Mouse (Mus musculus) neural tube, embryonic 10.5 days (tissue): ENCODE measurements around the gene Man1a.

Source experiments
- DNase-seq: peaks from one replicate; pipeline ENCODE4 v3.0.0-alpha.2; 2017; ENCODE audit warnings: low spot score; ENCODE audit errors: extremely low spot score

Man1a gene

DNA sequence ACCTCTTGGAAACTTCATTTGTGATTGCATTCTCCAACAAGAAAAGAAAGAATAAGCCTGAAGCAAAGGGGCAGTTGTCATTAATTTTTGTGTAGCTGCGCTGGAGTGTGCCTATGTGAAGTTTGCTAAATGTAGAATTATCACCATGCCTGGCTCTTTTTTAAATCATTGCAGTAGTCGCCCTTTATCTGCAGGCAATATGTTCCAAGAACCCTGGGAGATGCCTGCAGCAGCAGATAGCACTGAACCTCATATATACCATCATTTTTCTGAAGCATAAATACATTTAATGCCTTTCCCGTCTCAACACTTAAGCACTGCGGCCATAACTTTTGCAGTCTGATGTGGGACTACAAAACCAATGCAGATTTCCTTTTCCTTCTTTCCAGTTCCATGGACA, 50.3 kb downstream of the Man1a start:
- DNase-seq = no peak

DNA sequence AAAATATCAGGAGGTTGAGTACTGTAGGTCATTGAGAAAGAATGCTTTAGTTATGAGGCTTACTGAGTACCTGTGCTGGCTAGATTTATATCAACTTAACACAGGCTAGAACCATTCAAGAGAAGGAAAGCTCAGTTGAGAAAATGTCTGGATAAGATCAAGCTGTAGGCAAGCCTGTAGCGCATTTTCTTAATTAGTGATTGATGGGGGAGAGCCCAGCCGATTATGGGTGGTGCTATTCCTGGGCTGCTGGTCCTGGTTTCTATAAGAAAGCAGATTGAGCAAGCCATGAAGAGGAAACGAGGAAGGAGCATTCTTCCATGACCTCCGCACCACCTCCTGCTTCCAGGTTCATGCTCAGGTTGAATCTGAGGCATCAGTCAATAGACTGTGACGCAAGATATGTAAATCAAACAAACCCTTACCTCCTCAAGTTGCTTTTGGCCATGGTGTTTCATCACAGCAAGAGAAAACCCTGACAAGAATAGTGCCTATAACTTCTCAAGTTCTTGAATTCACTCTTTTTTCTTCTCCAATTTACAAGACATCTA, 58.4 kb downstream of the Man1a start:
- no peak for DNase-seq

DNA sequence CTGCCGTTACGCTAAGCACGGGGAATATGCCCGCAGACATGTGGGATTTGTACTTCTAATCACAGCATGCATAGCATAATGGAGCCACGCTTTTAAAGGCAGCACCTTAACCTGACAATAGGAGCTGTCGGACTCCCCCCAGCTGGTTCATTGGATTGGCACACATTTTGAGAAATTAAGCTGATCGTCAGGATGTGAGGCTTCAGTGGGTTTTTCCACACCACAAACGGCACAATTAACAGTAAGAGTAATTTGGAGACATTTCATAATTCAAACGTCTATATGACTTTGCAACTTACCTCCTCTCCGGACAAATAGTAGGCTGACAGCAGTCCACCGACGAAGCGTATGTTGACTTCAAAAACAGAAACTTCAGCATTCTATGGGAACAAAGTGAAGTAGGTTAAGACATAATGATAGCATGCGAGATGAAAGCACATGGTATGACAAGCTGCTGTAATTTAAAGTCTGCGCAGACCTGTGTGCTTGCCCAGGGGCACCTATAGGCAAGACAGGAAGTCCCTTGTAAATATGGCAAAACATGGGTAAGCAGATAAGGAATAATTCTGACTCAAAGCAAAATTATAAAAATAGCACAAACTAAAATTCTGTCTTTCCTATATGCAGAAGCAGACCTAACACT, 62.2 kb downstream of the Man1a start:
- no peak for DNase-seq

DNA sequence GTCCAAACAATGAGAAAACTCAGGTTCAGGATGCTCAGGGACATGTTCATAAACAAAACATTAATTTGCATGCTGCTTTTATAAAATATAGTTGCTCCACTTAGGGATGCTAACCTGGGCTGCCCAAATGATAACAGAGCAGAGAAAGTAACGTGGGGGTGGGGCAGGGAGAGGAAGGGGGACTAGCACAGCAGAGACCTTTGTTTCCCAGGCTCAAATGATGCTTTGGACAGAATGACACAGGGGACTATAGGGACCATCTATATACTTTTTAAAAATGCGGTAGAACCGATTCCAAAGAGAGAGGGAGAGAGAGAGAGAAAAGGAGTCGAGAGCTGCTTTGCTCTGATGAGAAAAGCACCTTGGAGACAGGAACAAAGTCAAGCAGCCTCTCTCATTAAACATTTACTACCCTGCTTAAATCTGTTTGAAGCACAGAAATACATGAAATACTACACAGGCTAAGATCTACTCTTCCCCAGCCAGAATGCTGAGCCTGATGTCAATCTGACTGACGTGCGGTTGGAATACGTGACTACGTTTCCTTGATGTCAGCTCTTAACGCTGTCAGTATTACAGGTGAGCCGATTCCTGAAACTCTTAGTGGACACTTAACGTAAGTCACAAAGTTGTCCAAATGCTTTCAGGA, 63.1 kb downstream of the Man1a start:
- DNase-seq = no peak

DNA sequence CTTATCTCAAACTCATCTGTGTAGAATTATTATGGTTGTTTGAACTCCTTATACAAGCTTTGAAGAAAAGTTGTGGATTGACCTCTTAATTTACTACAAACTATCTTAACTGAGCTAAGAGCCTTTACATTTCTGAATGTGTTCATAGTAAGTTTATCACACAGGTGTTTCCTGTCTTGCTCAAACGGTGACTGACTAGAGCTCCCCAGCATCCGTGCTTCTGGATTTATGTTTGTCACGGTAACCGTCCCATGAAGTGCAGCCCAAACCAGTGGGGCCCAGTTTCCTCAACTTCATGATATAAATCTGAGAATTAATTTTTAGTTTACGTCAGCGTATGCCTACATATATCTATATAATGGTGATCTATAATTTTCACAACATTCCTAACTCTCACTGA, 67.3 kb downstream of the Man1a start:
- no peak for DNase-seq

DNA sequence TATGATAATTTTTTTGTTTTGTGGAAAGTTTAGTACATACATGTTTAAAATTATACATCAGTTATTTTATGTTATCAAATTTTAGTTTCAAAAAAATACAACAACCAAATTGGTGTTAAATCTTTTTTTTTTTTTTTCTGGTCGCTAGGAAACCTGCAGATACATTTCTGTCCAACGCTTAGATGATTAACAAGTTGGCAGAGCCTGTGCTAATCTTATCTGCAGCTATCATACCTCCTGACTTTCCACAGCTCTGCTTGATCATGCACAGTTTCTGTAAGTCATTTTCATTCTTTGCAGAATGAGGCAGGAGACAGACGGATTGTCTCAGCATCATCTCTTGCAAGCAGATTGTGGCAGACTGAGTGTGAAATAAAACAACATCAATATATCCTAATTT, 69.5 kb downstream of the Man1a start:
- no peak for DNase-seq

DNA sequence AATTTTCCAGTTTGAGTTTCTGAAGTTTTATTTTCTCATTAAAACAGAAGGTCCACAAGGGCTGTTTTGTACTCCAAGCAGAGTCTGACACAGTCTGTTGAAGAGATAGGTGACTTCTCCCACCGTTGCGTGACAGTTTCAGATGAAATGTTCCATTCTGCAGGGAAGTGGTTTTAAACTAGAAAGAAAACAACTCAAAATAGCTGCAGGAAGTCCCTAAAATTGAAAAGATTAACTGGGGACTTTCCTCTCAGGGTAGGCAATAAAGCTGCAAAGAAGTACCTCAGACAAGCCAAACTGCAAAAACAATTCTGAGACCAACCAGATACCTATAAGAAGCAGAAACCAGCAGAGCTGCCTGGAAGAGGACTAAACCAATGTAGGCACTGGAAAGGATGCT, 70.6 kb downstream of the Man1a start:
- no peak for DNase-seq

DNA sequence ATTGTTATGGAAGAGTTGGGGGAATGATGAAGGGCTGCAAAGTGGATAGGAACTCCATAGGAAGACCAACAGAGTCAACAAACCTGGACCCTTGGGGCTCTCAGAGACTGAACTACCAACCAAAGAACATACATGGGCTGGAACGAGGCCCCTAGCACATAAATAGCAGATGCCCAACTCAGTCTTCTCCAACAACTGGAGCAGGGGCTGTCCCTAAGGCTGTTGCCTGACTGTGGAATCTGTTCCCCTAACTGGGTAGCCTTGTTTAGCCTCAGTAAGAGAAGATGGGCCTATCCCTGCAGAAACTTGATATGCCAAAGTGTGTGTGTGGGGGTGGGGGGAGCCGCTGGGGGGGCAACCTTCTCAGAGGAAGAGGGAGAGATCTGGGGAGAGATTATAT, 73.5 kb downstream of the Man1a start:
- no peak for DNase-seq

DNA sequence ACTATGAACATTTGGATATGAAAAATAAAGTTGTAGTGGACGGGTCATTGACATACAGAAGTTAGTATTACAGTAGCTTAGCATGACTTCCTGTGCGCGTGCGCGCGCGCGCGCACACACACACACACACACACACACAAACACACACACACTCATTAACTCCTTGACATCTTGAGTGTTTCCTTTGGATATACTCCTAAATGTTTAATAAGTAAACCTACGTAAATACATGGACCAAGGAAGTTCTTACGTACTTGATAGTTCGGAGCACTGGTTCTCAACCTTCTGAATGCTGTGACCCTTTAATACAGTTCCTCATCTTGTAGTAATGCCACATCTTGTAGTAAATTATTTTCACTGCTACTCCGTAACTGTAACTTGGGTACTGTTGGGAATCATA, 79.1 kb downstream of the Man1a start:
- DNase-seq = no peak

DNA sequence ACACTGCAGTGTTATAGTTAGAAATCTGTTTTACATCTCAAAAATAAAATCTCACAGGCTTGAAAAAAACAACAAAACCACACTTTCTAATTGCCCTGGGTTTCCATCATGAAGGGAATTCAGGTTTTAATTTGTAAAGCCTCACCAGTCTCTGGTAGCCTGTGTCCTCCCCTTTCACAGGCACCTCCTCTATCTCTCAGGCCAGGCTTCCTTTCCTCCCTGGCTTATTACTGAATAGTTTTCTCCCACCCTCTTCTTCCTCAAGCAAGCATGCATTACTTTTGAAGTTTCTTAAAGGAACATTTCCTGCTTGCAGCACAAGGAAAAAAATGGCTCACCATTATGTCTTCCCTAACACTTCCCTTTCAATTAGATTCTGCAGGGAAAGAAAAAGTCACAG, 80.2 kb downstream of the Man1a start:
- DNase-seq = no peak

DNA sequence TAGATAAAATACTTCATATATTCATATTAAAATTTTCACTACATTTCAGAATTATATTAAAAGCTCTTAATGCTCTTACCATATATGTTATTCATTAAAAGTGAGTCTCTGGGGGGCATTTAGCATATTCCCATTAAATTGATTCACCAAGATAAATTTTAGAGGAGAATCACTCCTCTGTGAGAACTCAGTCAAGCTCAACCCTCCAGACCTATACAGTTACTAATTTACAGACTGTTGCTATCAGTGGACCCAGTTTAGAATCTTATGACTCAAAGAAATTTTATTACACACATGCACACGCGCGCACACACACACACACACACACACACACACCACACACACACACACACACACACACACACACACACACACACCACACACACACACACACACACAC, 81.8 kb downstream of the Man1a start:
- DNase-seq = no peak

DNA sequence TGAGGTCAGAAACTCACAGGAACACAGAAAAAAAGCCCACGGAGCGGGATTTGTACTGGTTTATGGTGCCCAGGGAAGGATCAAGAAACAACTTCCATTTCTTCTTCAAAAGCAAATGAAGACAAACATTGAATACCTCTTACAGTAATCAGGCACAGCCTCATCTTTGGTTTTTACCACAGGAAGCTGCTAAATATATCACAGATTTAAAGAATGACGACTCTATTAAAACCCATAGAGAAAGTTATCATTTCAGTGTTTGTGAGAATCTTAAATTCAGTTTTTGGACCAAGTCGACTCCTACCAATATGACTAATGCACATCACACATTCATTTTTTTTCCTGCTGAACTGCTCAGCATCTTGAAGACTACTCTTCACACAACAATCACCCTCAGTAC, 86.0 kb downstream of the Man1a start:
- DNase-seq = no peak

DNA sequence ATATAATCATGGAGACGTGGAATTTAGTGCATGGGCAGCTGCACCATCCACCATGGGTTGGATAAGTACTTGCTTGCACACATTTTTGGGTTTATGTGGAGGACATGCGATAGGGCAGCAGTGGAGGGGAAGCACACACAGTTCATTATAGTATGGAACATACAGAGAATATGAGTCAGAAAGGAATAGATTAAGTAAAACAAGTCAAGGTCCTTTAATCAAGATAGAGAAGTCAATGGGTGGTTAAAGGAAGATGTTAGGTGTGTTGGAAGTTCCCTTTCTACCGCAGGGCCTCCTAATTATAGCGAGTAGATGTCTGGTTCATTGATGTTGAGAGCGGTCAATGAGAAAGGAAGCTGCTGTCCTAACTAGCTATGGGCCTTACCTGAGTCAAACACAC, 91.5 kb downstream of the Man1a start:
- DNase-seq = no peak

DNA sequence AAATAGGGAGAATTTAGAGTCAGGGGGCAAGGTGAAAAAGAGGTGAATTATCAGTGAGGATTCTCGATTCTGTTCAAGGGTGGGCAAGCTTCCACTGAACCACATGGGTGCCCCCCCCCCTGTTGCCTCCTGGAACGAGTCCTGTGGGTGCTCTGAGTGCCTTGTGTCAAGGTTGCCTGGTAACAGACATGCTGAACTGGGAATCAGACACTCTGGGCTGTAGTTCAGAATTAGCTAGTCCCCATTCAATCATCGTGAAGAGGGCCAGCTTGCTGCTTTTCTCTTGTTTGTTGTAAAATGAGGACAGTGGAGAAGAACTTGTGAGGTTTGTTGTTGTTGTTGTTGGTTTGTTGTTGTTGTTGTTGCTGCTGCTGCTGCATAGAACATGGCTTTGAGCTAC, 92.3 kb downstream of the Man1a start:
- no peak for DNase-seq

DNA sequence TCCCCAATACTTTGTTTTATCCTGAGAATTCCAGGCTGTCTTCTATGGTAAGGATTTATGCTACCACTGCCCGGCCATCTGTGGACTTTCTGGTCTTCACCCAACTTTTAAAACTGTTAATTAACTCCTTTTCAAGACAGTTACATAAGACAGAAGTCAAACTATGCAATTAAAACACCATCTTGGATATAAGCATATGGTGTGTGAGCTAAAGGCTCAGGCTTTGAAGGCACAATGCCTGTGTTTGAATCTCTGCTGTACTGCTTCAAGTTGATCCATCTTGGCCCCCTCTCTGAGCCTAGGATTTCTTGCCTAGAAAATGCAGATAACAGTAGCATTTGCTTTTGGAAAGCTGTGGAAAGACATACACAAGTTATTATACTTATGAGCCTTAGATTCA, 97.8 kb downstream of the Man1a start:
- no peak for DNase-seq

DNA sequence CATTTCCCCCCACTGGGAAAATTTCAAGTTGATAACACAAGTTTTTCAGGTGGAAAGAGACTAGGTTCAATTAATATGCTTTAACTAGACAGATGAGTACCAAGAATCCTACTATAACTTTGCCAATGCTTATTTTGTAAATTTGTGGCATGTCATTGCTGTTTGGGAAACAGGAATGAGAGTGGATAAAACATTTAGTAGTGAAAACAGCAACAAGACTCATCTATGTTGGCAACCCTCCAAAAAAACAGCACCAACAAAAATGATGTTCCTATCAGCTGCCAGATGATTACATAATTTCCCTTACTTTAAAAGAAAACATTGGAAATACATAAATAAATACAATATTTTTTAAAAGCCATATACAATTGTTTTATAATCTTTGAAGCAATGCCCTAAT, 102.2 kb downstream of the Man1a start:
- no peak for DNase-seq

DNA sequence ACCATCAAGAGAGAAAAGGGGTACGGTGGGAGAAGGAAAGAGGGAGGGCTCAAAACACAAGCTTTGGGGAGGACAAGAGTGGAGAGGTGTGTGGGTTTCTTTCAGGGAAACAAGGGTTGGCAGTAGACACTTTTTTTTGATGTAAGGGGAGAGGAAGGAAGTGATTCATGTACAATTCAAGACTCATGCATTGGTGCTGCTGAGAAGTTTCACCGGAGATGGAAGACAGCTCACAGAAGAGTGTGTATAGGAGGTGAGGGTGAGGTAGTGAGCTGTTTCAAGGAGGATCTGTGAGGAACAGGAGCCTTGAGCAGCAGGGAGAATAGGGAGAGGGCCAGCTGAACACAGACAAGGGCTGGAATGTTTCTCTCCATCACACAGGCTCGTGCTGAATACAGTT, 116.7 kb downstream of the Man1a start:
- no peak for DNase-seq

DNA sequence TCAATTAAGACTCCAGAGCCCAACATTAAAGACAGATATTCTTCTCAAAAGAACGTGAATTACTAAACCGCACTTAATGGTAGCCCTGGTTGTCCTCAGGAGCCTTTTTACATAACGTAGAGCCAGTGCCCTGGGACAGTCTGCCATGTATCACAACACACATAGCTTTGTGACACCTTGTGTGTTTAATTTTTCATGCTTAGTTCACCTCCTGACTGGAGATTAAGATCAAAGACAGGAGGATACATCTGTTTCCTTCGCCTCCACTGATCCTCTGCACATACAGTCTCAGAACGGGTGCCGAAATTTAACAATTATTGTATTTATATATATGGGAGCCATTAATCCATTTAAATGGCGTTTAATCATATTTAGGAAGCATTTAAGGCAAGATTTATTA, 134.8 kb downstream of the Man1a start:
- no peak for DNase-seq

DNA sequence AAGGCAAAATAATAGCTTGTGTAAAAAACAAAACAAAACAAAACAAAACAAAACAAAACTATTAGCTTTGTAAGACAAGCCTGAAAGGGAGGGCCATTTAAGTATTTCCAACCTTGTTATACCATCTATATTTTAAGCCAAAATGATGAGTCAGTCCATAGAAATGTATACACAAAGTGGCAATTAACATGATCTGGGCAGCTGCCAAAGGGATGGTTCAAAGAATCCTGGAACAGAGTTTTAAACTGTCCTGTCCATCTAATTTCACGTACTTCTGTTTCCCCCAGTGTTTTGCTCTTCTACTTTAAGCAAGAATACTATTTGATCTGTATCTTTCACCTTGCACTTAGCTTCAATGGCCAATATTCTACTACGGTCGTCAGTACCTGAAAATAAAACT, 138.2 kb downstream of the Man1a start:
- DNase-seq = no peak

DNA sequence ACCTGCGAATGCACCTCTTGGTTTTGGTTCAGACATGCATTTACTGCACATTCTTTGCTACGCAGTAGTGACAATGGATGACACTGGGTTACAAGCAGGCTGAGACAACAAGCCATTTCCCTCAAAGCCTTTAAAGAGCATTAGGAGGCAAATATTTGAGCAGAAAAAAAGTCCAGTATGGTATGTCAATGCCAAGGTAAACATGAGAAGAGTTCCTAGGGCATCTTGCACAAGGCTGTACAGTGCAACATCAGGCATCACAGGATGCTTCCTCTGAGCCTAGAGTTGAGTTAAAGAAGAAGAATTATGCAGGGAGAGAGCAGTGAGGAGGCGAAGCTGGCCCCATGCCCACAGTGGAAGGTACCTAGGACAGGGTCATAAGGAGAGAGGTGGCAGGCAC, 140.3 kb downstream of the Man1a start:
- no peak for DNase-seq

DNA sequence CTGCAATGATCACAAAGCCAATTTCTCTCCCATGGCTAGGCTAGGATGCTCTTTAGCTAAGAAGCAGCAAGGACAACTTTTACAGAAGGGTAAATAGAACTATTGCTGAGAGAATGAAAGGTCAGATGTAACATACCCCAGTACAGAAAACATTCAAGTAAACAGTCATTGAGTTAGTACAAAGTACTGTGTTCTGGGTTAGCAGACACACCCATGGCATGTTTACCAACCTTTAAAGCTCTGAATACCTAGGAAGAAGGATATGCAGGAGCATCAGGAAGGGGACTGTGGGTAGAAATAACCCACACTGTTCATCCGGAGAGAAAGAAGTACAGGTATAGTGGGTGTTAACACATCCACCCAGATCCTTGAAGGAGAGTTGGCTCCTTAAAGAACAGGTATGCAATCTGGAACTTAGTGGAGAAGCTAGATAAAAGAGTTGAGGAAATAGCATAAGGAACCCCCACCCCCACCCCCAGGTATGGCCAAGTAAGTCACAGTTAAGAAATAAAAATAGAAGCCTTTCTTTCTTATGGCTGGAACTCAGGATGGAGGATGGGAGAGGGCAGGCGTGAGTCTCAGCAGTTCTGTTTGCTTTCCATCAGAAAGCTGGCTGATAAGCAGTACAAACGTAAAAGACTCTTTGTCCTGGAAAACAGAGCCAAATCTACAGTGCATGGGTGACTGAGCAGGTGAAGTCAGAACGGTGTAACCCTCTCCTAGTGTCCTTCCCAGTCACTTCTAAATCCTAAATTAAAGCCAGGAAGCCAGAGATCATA, 146.5 kb downstream of the Man1a start:
- DNase-seq = no peak

DNA sequence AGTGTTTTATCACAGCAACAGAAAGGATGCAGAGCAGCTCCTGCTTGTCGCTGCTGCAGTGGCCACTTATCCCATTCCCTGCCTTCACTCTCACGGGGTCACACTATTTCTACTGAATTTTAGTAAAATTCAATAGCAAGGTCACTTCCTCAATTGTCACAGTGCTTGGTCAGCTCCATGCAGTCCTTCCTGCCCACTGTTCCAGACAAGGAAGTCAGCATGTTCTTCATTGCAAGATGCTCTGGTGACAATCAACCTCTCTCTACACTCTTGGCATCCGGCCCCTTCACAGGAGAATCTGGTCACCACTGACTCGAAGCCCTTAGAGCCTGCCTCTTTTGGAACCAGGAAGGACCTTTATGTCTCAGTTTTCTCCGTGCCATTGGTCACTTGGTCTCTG, 148.5 kb downstream of the Man1a start:
- DNase-seq = no peak

DNA sequence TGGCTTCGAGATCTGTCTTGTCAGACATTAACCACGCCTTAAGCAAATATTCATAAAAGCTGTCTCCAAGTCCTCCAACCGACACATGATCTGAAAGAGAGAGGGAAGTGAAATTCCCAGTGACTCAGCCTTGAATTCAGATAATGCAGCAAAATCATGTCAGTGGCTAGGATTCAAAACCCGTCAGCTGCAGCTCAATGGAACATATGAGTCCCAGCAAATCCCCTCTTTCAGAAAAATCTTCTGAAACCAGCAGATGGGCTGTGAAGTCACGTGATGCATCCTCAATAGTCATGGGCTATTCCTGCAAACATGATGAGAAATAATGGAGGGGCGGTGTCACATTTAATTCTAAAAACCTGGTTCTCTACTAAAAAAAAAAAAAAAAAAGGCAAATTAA, 151.0 kb downstream of the Man1a start:
- DNase-seq = no peak
